Mouse (Mus musculus) stomach, embryonic 16.5 days (tissue): ENCODE results near the gene Olfr1271. TPM values are rescaled to one million over a fixed set of nuclear protein-coding genes. Genes with fewer than 3 reads are reported as not detected.
"Not testable (repeated sequence)": the region's sequence is repeated elsewhere in the genome, so short reads cannot be mapped to it uniquely, and the experiment has no call there.

ENCODE experiments used
- ATAC-seq: fragments of 200-750 bp; cut with Nextera tagmentation; 2 replicates; pipeline ENCODE4 v1.8.0; 2017; ENCODE audit warnings: moderate number of reproducible peaks, moderate TSS enrichment; ENCODE audit not compliant: insufficient read depth, low FRiP score
- H3K27ac ChIP-seq: fragments of 300-500 bp; sonication (generic); 2 replicates; pipeline ENCODE4 v1.5.1; 2014; ENCODE audit warnings: low read length
- H3K27me3 ChIP-seq: fragments of 300-500 bp; sonication (generic); 2 replicates; pipeline ENCODE4 v1.6.1; 2014; ENCODE audit warnings: low read length, control low read depth, mixed read lengths; ENCODE audit not compliant: control insufficient read depth, insufficient read depth
- H3K36me3 ChIP-seq: fragments of 300-500 bp; sonication (generic); 2 replicates; pipeline ENCODE4 v1.6.1; 2014; ENCODE audit warnings: low read length; ENCODE audit not compliant: control insufficient read depth, insufficient read depth
- H3K4me1 ChIP-seq: fragments of 300-500 bp; sonication (generic); 2 replicates; pipeline ENCODE4 v1.6.1; 2014; ENCODE audit warnings: low read length, control low read depth, mixed read lengths; ENCODE audit not compliant: control insufficient read depth, insufficient read depth
- H3K4me2 ChIP-seq: fragments of 300-500 bp; sonication (generic); 2 replicates; pipeline ENCODE4 v1.6.1; 2014; ENCODE audit warnings: low read depth, low read length, mixed read lengths
- H3K4me3 ChIP-seq: fragments of 300-500 bp; sonication (generic); replicated peaks from 2 replicates; pipeline ENCODE4 v1.5.1; 2014; ENCODE audit warnings: mild to moderate bottlenecking, low read length
- H3K9ac ChIP-seq: fragments of 300-500 bp; sonication (generic); 2 replicates; pipeline ENCODE4 v1.6.1; 2014; ENCODE audit warnings: low read length
- H3K9me3 ChIP-seq: fragments of 300-500 bp; sonication (generic); replicated peaks from 2 replicates; pipeline ENCODE4 v1.6.1; 2016; ENCODE audit warnings: low read length, control low read depth; ENCODE audit not compliant: control insufficient read depth
- whole genome bisulfite sequencing: fragments of 180-500 bp; shearing (Covaris S2); extraction: QIAGEN DNeasy Blood & Tissue Kit; methylation state at CpG from one replicate; pipeline ENCODE4 v1.1.7; 2014; 5-methylcytosine and 5-hydroxymethylcytosine counted together
- polyA plus RNA-seq: library from polyadenylated mRNA; unstranded; fragments of >200 nt; fragmentation: Nextera tagmentation; extraction: Ambion mirVana; gene quantifications from 2 replicates; pipeline ENCODE4 v1.2.1, GENCODE M21; 2015

Gene Olfr1271
- not detected in 2 replicates for polyA plus RNA-seq

DNA sequence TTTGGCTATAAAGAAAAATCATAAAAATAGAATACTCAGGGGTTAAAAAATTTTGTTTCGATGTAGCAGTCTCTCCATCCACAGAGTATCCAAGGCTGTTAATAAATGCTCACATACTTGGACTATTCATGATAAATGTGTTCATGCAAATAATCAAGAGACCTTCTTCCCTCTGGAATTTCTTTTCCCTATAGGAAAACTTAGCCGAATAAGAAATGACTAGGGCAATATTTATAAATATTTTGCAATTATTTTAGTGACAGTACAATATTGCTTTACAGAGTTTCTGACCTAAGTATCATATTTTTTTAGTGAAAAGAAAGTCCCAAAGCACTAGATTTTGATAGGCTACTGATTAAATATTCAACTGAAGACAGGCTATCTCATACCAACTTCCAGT lies at the start of gene Olfr1271:
Gene Olfr1271 (minus strand): TSS at position 101 of the 400 bp plus-strand sequence.
- Histone ChIP-seq H3K4me2 (no peak within 1 kb of the TSS), H3K27ac (no peak within 1 kb of the TSS), H3K9ac (no peak within 1 kb of the TSS), H3K4me1 (no peaks in the 10 kb centered on the region), H3K27me3 (no peaks in the 10 kb centered on the region), H3K4me3 (no peak within 1 kb of the TSS), H3K9me3 (no peaks in the 10 kb centered on the region), H3K36me3 (no peaks in the 10 kb centered on the region)
- WGBS: 85% methylated on average over 2 of the region's 2 CpGs
- no peak for ATAC-seq

DNA sequence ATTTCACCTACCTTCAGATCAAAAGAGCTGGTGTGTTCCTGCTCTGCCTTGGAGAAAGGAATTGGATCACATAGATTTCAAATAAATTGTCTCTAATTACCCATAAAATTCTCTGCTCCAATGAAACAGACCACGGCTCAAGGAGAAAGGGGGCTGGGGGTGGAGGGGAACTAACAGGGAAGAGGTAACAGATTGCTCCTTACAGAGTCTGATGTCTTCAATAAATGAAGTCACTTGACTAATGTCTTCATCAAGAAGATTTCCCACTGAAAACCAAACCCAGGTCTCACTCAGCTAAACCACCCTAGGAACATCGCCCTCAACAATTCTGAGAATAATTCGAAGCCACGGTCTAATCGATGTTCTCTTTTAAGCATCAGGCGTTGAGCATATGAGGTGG lies 21.9 kb upstream of the Olfr1271 start, which contains the start of gene Olfr1272:
Gene Olfr1272 (minus strand): TSS at position 101 of the 400 bp plus-strand sequence.
- Histone ChIP-seq H3K9me3 (no peaks in the 10 kb centered on the region), H3K4me3 (no peak within 1 kb of the TSS), H3K4me1 (no peaks in the 10 kb centered on the region), H3K27me3 (no peaks in the 10 kb centered on the region), H3K9ac (no peak within 1 kb of the TSS), H3K27ac (no peak within 1 kb of the TSS), H3K4me2 (no peak within 1 kb of the TSS), H3K36me3 (no peaks in the 10 kb centered on the region)
- ATAC-seq: no peak
- WGBS: 89% methylated on average over 6 of the region's 6 CpGs

DNA sequence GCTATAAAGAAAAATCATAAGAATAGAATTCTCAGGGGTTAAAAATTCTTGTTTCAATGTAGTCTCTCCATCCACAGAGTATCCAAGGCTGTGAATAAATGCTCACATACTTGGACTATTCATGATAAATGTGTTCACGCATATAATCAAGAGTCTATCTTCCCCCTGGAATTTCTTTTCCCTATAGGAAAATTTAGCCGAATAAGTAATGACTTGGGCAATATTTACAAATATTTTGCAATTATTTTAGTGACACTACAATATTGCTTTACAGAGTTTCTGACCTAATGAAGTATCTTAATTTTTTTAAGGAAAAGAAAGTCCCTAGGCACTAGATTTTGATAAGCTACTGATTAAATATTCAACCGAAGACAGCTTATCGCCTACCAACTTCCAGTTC lies 13.3 kb downstream of the Olfr1271 start, which contains the start of gene Olfr142:
Gene Olfr142 (minus strand): TSS at position 101 of the 400 bp plus-strand sequence.
- H3K27me3 ChIP-seq: no peaks in the 10 kb centered on the region
- WGBS: 91% methylated on average over 4 of the region's 4 CpGs
- no peak within 1 kb of the TSS for H3K4me2 ChIP-seq
- H3K36me3 ChIP-seq: no peaks in the 10 kb centered on the region
- no peaks in the 10 kb centered on the region for H3K4me1 ChIP-seq
- H3K9me3 ChIP-seq: no peaks in the 10 kb centered on the region
- H3K4me3 ChIP-seq: no peak within 1 kb of the TSS
- no peak within 1 kb of the TSS for H3K9ac ChIP-seq
- no peak for ATAC-seq
- H3K27ac ChIP-seq: no peak within 1 kb of the TSS

DNA sequence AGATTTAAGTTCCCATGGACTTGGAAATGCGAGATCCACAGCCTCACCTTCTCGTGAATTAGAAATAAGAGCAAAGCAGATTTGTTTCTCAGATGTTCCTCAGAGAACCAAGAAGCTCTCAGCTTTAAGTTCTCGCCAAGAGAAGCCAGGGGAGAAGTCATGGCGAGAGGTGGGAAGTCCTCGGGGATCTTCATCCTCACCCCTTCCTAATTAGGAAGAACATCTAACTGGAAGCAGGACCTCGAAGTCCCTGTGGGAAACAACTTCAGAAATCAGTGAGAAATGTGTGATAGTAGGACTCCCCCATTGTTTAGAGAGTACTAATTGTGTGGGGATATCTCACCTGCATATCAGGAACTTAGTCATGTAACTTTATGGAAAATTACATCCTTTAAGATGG lies 46.4 kb downstream of the Olfr1271 start, which contains the start of gene Olfr1506:
Gene Olfr1506 (minus strand): TSS at position 101 of the 400 bp plus-strand sequence.
- H3K9me3 ChIP-seq, H3K27ac ChIP-seq, H3K9ac ChIP-seq, H3K27me3 ChIP-seq, H3K4me2 ChIP-seq, H3K36me3 ChIP-seq, H3K4me1 ChIP-seq, ATAC-seq, H3K4me3 ChIP-seq: not testable (repeated sequence)
- WGBS: no CpG with 5 or more reads among the region's 6 CpGs

Other genes with a start within 250 kb of the Olfr1271 start
- gene Olfr1264, start 245.5 kb downstream of the Olfr1271 start, polyA plus RNA-seq: not detected in 2 replicates
- gene Olfr1265, start 235.7 kb downstream of the Olfr1271 start, polyA plus RNA-seq: not detected in 2 replicates
- gene Olfr140, start 207.4 kb downstream of the Olfr1271 start, polyA plus RNA-seq: not detected in 2 replicates
- not detected in 2 replicates for gene Olfr1269, start 149.6 kb downstream of the Olfr1271 start, polyA plus RNA-seq
- not detected in 2 replicates for gene Olfr32, start 128.7 kb downstream of the Olfr1271 start, polyA plus RNA-seq
- gene Olfr1270, start 117.9 kb downstream of the Olfr1271 start, polyA plus RNA-seq: not detected in 2 replicates
- not detected in 2 replicates for gene Olfr1506, start 46.5 kb downstream of the Olfr1271 start, polyA plus RNA-seq
- not detected in 2 replicates for gene Olfr142, start 13.4 kb downstream of the Olfr1271 start, polyA plus RNA-seq
- not detected in 2 replicates for gene Olfr1272, start 21.8 kb upstream of the Olfr1271 start, polyA plus RNA-seq
- gene Gm13769, start 51.2 kb upstream of the Olfr1271 start, polyA plus RNA-seq: 0.05 TPM in 1 of 2 replicates, not detected in the other
- gene Olfr1274-ps, start 127.7 kb upstream of the Olfr1271 start, polyA plus RNA-seq: not detected in 2 replicates